Mouse (Mus musculus) stomach, postnatal 0 days (tissue): Measurements from ENCODE around the gene Coa3.

Experiments used
- CTCF ChIP-seq: IDR thresholded peaks from 2 replicates; pipeline ENCODE4 v1.5.1; 2016; ENCODE audit warnings: antibody characterized with exemption, low read depth, mild to moderate bottlenecking, moderate library complexity
- EP300 ChIP-seq: optimal IDR thresholded peaks from 2 replicates; pipeline ENCODE3; 2016; ENCODE audit warnings: antibody characterized with exemption

DNA sequence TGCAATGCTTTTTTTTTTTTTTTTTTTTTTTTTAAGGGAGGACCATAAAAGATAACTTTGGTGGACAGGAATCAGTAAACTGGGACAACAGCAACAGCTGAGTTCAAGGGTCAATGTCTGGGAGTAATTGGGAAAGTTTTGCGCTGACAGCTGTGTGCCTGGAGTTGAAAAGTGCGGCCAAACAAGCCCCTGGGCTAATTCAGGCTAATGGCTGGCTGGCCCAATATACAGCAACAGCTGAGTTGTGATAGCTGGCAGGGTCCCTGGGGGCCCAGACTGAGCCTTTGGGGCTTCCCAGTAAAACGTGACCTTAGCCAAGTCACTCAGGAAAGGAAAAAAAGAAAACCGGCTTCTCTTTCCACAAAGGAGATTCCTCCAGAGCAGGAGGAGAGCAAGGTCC, 33.8 kb downstream of the Coa3 start:
- TF ChIP-seq EP300 = no peak
- TF ChIP-seq CTCF = no peak
